Mouse (Mus musculus): ENCODE measurements around the gene Actr2.

Gene Actr2

DNA sequence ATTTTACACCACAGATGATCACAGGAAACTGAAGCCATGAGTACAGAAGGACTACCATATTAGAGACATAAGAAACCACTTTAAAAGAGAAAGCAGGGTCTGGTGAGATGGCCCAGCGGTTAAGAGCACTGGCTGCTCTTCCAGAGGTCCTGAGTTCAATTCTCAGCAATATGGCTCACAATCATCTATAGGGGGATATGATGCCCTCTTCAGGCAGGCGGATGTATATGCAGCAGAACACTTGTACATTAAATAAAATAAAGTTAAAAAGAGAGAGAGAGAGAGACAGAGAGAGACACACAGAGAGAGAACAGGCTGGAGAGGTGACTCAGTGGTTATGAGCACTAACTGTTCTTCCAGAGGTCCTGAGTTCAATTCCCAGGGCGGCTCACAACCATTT lies 67.1 kb downstream of the Actr2 start:
- 84% methylated on average over 3 of the region's 3 CpGs for WGBS

DNA sequence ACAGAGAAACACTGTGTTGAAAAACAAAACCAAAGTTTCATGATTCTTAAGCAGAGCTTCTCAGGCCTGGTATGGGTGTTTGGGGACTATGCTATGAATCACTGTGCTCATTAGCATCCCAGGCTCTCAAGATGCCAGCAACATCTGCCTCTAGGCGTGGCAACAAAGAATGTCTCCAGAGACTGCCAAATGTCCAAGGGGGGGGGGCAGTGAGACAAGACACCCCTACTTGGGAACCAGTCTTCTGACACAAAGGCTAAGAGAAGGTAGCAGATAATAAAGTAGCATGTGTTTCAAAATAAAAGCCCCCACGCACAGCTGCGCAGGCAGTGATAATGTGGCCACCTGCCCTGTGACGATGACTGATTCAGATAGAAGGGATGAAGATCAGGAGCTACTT lies 69.5 kb downstream of the Actr2 start:
- WGBS = 51% methylated on average over 4 of the region's 4 CpGs

DNA sequence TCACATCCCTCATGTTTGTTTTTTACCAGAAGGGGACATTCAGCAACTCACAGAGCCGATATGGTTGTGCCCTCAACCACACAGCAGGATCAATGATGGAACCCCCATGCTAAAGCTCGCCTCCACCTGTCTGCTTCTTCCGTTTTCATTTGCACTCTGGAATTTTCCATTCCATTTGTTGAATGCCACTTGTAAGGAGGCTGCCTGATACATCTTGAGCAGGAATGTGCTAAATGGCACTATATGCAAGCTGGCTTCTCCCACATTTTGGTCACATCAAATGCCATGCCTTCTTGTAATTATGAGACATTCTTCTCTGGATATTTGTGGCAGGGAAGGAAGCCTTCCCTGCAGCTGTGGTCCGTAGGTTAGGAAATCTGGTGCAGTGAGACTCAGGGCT lies 70.6 kb downstream of the Actr2 start:
- 43% methylated on average over 4 of the region's 4 CpGs for WGBS

DNA sequence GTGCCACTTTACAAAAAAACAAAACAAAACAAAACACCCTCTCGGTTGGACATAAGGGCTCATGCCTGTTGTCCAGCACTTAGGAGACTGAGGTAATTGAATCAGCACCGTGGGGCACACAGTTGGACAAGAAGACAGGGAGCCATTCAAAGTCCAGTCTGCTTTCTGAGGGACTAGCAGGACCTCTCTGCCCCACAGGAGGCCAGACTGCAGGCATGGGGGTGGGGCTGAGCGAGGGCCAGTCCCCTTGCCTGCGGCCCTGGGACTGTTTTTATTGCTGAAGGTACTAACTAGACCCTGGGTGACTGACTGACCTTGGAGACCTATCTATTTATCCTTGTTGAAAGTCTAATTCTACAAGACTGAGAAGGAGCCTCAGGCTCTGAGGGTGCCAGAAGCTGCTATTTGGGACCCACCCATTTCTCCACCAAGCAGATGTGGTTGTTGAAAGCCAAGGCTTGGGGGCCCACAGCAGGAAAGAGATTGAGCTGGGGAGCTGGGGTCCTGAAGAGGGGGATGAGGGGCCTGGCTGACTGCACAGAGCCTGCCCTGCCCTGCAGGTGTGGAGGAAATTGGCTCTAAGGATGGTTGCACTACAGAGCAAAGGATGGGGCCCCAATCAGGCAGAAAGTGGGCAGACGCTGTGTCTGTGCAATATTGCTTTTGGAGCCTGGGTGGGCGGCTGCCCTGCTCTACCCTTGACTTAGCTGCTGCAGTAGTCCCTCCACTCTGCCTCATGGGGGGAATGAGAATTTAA lies 71.4 kb downstream of the Actr2 start:
- 50% methylated on average over 6 of the region's 6 CpGs for WGBS

DNA sequence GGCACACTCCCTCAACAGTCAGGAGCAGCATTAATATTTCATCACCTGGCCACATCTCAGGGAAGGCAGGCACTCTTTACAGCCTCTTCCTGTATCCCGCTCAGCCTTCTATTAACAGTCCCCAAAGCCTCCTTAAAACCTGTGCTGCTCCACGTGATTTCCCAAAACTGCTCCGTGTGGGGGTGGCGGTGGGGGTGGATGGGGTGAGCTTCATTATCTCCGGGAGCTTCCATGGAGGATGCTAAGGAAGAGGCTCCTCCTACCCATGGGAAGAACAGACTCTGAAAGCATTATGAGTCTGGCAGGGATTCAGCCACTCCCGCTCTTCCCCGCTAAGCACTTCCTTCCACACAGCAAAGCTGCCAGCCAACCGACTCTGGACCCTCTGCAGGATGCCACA lies 74.0 kb downstream of the Actr2 start:
- 4% methylated on average over 8 of the region's 8 CpGs for WGBS

DNA sequence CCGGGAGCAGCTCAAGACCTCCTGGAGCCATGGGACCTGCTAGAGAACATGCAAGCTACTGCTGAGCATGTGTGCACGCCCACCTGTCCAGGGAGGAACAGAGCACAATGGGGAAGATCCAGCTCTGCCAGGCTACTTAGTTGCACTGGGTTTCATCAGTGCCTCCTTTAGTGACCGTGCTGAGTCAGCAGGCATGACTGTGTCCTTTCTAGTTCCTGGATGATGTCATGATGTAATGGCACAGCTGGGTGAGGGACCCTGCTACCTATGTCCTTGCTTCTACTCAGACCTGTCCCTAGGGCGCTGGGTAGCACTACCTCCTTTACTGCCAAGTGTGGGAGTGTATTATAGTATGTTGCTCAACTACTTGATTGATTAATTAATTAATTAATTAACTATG lies 75.0 kb downstream of the Actr2 start:
- WGBS = 82% methylated on average over 4 of the region's 4 CpGs

DNA sequence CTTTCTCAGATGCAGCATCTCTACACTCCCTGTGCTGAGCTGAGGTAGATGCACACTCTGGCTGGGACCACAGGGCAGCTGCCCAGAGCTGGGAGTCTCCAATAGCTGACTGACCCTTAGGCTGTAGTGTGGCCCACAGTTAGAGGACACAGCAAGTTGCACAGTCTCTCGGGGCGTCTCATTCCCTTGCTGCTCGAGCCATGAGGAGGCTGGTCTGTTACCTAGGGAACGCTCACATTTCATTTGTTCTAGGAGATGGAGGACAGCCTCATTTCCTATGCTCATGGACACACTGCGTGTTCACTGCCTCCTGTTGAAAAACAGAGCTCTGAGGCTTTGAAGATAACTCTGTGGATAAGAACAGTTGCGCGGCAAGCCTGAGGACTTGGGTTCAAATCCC lies 76.7 kb downstream of the Actr2 start:
- WGBS = 49% methylated on average over 7 of the region's 7 CpGs

DNA sequence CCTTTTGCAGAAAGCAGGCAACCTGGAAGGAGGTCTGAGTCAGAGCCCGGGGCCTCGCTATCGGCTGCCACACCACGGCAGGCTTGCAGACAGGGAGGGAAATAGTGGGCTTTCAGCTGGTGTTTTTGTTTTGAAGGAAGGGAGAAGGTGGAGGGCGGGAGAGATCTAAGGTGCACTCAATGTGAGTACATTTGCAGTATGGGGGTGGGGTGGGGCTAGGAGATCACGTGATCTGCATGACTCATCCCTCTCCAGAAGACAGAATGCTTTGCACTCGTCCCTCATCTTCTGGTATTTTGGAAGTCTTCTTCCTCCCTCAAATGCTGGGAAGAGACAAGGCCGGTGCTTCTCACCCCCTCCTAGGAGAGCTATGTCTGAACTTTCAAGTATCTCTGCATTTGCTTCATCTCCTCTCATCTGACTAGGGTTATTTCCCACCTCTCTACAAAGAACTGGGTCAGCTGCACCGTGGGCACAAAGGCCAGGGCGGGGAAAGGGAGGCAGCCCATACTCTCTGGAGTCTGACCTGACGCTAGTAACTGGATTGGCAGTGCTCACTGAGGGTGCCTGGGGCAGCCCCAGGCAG lies 77.3 kb downstream of the Actr2 start:
- 28% methylated on average over 11 of the region's 11 CpGs for WGBS

DNA sequence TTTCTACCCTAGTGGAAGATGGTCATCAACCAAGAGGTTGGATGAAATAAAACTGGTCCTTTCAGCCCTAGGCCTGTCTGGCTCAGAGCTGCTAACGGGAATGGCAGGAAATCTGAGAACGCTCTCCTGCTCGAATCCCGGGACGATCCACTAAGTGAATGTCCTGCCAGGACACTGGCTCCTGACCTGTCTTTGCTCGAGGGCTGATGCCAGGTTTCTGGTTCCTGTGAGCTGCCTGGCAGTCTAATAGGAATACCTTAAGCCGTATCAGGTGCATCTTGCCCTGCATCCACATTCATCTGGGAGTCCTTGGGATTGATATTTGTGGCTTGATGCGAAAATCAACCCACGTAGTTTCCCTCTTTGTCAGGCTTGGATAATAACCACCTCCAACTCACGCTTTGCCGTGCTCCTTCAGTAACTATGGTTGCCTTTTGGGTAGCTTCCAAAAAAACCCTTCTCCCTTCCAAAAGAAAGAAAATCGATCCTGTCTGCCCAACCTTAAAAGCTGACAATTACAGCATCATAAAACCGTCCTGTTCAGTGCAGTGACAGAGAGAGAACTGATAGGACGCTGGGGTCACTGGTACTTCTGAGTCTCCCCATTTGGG lies 78.3 kb downstream of the Actr2 start:
- 59% methylated on average over 14 of the region's 14 CpGs for WGBS

DNA sequence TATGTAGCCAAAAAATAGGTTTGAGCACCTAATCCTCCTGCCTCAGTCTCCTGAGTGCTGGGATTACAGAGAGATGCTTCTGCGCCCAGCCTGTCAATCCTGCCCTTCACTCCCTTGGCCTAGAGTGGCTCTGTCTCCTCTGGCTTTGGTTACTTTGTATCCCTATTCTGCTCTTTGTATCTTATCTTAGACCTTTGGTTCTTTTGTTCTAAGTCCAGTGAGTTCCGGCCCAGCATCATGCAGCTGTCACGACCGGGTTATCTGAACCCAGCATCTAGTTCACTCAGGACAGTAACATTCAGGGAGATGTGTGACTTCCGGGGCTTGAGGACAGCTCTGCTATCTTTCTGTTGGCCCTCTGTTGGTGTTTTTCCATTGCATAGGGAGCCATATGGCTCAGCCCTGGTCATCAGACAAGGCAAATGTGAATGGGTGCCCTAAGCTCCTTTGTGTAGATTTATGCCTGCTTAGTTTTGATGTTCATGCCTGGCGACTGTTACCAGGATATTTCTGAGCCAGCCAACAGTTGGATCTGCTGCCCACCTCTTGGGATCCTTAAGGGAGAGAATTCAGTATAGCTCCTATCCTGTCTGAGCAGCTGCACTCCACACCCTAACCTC lies 79.1 kb downstream of the Actr2 start:
- 69% methylated on average over 6 of the region's 6 CpGs for WGBS

DNA sequence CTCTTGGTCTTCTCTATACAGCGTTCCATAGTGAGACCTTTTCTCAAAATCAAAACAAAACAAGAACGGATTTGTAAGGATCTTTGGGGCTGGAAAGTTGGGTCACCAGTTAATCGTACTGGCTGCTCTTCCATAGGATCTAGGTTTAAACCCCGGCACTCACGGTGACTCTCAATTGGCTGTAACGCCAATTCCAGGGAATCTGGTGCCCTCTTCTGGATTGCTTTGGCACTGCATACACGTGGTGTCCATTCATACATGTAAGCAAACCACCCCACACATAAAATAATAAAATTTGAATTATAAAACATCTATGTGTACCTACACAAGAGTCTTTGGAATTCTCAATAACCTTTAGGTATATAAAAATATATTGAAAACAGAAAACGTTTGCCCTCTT lies 81.2 kb downstream of the Actr2 start:
- WGBS = 46% methylated on average over 8 of the region's 8 CpGs

DNA sequence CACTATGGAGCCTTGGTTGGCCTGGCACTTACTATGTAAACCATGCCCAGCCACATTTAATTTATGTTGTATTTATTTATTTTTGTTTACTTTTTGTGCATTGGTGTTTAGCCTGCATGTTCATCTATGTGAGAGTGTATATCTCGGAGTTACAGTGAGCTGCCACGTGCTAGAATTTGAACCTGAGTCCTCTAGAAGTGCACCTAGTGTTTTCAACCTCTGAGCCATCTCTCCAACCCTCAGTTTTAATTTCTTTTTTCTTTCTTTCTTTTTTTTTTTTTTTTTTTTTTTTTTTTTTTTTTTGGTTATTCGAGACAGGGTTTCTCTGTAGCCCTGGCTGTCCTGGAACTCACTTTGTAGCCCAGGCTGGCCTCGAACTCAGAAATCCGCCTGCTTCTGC lies 81.7 kb downstream of the Actr2 start:
- WGBS = 94% methylated on average over 5 of the region's 5 CpGs

DNA sequence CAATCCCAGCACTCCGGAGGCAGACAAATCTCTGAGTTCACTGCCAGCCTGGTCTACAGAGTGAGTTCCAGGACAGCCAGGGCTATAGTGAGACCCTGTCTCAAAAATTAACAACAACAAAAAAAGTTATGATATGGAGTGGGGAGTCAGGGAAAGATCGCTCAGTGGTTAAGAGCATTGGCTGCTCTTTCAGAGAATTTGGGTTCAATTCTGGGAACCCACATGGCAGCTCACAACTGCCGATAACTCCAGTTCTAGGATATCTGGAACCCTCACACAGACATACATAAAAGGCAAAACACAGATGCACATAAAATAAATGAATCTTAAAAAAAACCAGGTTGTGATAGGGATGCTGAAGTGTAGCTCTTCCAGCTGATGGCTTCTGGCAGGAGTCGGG lies 83.7 kb downstream of the Actr2 start:
- WGBS = 72% methylated on average over 4 of the region's 4 CpGs

DNA sequence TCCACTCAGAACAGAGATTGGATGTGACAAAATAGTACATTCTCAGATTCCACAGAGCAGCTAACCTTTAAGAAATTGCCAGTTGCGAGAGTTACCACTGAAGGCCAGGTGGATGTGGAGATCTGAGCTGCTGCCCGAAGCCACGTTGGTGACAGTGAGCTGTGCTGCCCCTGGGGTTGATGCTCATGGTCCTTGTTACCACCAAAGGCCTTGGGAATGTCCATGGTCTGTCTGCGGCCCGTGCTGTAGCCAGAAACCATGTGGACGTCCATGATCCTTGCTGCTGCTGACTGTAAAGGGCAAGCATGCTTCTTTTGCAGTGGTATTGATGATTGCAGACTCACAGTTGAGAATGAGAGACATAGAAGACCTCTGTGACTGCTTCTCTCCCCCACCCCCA lies 84.3 kb downstream of the Actr2 start:
- 83% methylated on average over 6 of the region's 6 CpGs for WGBS

DNA sequence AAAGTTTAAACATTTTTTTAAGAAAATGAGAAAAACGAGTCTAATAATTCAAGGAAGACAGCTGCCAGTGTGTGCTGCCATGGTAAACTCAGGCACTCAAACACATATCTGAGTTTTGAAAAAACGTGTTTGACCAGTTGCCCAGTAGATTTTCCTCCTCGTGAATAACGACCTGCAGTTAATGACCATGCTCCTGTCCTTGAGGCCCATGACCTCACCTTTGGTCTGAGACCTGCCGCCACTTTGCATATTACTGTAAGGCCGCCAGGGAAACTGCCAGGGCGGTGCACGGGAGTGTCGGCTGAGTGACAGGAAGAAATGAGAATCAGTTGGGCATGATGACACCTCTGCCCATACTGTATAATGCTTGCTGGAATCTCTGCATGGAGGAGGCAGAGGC lies 85.0 kb downstream of the Actr2 start:
- 66% methylated on average over 9 of the region's 9 CpGs for WGBS

DNA sequence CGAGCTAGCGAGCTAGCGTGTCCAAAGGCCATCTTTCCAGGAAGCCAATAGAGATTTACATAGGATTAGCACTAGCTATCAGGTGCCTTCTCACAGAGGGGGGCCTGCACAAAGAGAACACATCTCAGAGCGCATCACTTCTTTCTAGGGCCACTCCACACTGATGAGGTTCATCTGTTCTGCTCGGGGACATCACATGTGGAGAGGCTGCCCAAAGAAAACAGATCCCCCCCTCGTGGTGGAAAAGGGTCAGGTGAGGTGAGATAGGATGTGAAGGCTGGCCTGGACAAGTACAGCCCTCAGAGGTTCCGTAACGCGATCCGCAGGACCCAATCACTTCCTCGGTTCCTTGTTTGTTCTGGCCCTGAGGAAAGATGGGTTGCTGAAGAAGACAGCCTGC lies 86.8 kb downstream of the Actr2 start:
- WGBS = 70% methylated on average over 11 of the region's 11 CpGs

DNA sequence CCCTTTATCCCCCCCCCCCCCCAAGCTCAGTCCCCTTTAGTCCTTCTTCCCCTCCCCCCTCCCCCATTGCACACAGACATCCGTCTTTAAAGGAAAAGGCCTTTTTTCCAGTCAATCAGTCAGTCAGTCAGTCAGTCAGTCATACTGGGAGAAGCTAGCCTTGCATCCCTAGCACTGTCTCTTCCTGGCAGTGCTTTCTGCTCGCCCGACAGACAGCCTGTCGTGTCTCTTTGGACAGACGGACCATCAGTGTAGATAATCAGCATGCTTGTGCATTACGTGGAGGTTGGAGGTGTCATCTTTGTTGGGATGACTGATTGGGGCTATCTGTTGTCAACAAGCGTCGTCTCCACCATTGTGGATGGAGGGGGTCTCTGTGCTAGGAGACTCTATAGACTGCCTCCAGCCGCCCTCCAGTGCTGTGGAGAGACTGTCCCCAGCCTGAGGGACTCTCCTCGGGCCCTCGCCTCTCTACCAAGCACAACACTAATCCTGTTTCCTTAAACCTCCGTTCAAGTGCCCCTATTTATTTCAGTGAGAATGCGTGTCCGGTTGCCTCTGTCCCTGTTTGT lies 89.7 kb downstream of the Actr2 start:
- WGBS = 81% methylated on average over 14 of the region's 14 CpGs

DNA sequence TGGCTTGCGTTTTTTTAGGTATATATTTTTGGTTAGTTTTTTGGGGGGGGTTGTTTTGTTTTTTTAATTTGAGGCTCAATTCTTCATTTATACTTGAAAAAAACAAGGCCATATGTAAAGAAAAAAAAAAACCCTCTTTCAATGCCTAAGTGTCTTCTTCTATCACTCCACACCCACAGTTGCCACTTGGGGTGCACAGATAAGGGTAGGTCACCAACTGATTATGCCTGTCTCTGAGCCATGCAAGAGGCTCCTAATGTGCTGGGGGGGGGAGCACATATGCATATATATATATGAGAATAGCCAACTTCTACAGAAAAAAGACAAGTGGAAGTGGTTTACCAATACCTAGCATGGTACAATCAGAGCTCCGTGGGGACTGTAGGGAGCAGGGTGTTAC lies 90.3 kb downstream of the Actr2 start:
- 75% methylated on average over 2 of the region's 2 CpGs for WGBS

DNA sequence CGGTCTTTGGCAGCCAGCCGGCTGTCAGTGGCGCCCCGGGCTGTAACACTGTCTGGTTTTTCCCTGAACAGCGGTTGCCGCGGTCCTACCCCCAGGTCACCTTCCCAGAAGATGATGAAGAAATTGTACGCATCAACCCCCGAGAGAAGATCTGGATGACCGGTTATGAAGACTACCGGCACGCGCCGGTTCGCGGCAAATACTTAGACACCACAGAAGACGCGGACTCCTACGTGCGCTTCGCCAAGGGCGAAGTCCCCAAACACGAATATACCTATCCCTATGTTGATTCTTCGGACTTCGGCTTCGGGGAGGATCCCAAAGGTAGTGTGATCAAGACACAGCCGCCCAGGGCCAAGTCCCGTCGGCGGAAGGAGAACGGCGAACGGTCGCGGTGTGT lies 92.0 kb downstream of the Actr2 start:
- 98% methylated on average over 35 of the region's 35 CpGs for WGBS

DNA sequence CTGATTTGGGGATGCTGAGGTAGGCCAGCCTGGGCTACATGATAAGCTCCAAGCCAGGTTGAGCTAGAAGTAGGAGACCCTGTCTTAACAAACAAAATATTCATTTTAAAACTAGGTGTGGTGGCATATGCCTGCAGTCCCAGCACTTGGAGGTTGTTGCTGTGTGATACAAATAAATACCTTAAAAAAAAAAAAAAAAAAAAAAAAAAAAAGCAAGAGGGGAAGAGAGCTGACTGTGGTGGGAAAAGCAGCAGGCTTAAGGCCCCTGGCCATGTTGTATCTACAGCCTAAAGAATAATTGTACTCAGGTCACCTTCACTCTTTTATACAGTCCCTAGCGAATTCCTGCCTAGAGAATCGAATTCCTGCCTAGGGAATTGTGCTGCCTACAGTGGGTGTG lies 93.8 kb downstream of the Actr2 start:
- 98% methylated on average over 2 of the region's 2 CpGs for WGBS

DNA sequence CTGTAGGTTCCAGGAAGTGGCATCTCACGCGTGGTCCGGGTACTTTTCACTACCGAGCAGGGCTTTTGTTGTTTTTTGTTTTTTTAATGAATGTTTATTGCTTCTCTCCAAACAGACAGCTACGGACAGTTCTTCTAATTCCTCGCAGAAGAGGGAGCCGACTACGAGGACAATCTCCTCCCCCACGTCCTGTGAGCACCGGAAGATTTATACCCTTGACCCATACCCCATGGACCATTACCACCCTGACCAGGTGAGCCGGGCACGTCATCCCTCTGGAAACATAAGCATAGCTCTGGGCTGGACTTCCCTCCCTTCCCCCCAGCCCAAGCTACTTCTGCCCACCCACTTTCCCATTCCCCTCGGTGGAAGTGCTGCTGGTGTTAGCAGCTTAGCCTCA lies 94.8 kb downstream of the Actr2 start:
- WGBS = 93% methylated on average over 13 of the region's 13 CpGs

DNA sequence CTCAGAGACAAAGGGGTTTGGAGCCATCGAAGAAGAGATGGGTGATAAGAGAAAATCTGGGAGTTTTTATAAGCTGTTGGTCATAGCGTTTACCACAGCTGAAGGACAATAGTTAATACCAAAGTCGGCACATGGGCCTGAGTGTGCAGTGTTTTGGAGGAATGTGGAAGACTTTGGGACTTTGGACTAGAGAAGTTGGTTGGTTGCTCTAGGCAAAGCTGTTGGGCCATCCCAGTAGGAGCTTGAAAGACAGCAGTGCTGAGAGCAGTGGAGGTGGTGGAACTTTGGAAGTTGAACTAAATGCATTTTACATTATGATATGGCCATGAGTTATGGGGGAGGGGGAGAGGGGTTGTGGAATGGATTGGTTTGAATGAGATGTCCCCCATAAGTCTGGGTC lies 99.3 kb downstream of the Actr2 start:
- 90% methylated on average over 3 of the region's 3 CpGs for WGBS

All from cerebral cortex, adult 2 months (tissue).